Mouse (Mus musculus): Measurements from ENCODE around the gene Nalcn.
A peak's percentile ranks its signal among the peaks of the same experiment; 100 is the strongest.

Gene Nalcn

GRCm38 (mm10) chr14:123488575-123489207 is 138.3 kb downstream of the Nalcn start:
- DNase-seq, result no peak

DNA sequence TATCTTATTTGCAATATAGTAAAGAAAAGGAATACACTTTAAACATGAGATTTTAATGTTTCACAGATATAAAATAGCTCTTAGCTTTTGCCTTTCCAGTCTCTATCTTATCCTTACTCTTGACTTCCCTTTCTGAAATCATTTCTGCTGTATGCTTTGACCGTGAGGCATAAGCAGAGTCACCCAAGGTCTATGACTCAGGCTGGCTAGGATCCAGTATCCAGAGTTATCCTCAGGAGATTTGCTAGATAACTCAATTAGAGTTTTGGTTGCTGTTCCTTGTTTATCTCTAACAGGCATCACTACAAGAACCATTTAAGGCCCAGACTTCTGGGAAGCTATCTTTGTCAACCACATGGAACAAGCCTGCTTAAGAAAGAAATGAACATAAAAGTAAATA is 164.9 kb downstream of the Nalcn start:
- DNase-seq, result no peak

DNA sequence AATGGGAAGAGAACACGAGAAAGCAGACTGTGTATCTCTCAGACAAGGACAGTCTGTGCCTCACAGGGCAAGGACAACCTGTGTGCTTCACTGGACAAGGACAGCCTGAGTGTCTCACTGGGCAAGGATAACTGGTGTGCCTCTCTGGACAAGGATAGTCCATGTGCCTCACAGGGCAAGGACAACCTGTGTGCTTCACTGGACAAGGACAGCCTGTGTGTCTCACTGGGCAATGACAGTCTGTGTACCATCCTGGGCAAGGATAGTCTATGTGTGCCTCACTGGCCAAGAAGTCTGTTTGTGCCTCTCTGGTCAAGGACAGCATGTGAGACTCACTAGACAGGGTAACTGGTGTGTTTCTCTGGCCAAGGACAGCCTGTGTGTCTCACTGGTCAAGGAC is 180.9 kb downstream of the Nalcn start:
- no peak for DNase-seq

GRCm38 (mm10) chr14:123435542-123435941 is 191.4 kb downstream of the Nalcn start:
- DNase-seq, result no peak

- no peak for DNase-seq
These were observed 250.6 kb downstream of the Nalcn start for GRCm38 (mm10) chr14:123376167-123376855.

DNA sequence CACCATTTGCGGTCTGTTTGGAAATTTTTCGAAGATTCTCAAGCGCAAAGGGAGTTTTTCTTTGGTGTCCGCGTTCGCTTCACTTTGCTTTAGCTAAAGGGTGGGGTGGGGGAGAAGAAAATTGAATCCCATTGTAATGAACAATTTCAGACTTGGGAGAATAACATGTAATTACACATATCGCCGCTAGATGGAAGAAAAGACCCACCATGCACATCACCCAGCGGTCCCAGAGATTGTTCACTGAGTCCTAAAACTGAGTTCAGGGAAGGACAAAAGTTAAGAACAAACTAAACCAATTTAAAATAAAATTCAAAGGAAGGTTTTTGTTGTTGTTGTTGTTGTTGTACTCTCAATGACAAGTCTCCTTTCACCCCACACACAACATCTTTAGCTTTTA is 255.4 kb downstream of the Nalcn start:
- DNase-seq, result no peak

- no peak for DNase-seq
These were observed 267.3 kb downstream of the Nalcn start for GRCm38 (mm10) chr14:123359691-123360090.

GRCm38 (mm10) chr14:123352973-123353372 is 274.0 kb downstream of the Nalcn start:
- peak; percentile 31 for DNase-seq

DNA sequence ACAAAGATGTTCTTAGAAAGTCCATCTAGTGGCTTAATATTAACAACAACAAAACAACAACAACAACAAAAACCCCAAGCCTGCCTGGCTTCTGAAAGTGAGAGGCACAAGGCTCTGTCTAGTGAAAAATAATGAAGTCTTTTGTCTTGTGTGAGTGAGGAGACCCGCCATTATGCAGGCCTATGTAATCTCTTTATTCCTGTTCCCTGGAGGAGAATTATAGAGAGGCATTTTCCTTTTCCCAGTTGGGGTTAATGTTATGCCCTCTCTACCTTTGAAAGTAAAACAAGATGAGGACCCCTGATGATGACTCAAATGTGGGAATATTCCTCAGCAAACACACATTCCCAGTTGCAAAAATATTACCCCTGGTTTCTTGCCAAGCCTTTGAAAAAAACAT is 295.1 kb downstream of the Nalcn start:
- DNase-seq, result no peak

GRCm38 (mm10) chr14:123314369-123314768 is 312.6 kb downstream of the Nalcn start:
- no peak for DNase-seq

DNA sequence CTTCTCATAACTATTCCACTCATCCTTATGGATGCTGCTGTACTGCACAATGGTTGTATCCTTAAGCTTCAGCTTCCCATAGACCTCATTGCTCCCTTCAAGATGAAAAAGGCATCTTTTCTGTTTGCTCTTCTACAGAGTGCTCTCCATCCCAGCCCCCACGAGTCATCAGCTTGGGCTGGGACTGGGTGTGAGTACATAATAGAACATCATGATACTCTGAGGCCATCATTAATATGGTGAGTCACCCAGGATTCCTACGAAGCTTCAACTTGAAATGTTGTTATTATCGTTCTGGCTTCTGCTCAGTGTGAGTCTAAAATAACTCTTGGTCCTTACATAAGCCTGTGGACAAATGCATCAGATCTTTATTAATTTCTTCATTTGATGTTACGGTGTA is 314.6 kb downstream of the Nalcn start:
- no peak for DNase-seq

DNA sequence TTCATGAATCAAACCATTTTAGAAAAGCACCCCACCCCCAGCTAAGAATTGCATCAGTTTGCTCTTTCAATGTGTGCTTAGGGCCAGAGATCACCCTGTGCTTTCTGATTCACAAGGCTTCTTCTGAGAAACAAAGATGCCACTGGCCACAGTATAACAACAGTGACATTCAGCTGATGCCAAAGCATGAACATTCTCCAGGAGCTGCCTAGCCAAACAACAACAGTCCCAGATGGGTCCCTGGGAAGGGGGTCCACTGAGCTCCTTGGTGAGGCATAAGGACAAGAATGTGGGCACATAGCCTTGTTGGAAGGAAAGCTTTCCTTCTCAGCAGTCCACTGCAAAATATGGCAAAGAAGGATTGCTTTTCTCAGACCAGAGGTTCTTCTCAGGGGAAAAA is 330.9 kb downstream of the Nalcn start:
- DNase-seq, result no peak

GRCm38 (mm10) chr14:123291118-123292007 is 335.6 kb downstream of the Nalcn start:
- DNase-seq, result no peak

DNA sequence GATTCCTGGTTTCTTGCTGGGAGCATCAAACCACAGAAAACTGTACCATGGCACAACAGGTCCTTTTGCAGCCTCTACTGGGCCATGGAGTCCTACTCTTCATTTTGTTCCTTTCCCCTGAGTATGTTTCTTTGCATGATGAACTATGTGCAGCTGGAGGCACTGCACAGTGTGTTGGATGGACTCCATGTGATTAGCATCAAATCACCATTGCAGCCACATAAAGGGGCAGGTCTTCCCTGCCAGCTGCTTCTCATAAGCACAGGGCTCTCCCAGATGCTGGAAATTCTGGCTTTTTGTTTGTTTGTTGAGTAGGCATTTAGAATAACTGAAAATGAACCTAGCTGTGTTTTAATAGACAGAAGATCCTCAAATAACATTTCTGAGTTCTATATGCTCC is 344.8 kb downstream of the Nalcn start:
- DNase-seq, result no peak

GRCm38 (mm10) chr14:123272121-123272520 is 354.8 kb downstream of the Nalcn start:
- DNase-seq, result no peak

DNA sequence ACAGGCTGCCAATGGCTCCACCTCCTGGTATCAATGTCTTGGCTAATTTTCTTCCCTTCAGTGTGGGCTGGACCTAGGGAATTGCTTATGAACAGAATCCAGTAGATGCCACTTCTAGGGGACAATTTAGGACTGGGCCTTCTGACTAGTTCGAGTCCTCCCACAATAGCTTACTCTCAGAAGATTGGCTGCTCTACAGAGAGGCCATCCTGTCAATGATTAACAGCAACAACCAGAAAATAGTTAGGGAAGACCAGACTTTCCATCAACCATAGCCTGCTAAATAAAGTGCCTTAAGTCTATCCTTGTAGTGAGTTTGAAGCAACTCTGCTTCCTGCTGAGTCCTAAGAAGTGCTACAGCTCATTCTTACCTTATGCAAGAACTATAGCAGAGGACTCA is 386.2 kb downstream of the Nalcn start:
- DNase-seq, result no peak

DNA sequence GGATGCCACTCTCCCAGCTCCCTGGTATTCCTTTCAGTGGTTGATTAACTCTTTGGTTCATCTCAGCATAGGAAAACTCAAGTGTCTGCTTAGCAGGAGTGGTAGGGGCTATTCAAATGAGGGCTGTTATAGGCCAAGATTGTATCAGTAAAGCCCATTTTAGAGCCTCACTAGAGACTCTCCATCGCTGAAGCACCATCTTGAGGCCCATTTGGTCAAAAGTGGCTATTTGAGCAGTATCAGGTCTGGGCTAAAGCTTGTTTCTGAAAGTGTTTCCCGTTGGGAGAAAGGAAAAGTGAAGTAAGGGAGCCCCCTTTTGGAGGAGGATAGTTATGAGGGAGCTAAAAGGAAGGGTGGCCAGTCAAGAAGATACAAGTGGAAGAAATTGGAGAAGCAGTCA is 387.0 kb downstream of the Nalcn start:
- no peak for DNase-seq

DNA sequence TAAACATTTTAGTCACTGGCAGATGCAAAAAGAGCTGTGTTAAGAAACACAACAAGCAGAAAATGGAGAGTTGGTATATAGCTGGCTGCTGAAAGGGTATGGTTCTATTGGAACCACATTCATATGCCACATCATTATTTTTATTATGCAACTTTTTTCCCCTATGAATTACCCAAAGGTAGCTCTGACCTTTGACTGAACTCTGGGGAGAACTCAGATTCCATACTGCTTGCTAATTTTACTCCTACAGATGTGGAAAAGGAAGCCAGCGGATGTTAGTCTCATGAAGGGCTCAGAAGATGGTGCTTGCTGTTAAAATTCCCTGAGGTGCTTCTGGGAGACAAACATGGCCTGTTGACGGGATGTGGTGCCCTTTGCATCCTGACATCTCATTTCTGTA is 389.9 kb downstream of the Nalcn start:
- no peak for DNase-seq

DNA sequence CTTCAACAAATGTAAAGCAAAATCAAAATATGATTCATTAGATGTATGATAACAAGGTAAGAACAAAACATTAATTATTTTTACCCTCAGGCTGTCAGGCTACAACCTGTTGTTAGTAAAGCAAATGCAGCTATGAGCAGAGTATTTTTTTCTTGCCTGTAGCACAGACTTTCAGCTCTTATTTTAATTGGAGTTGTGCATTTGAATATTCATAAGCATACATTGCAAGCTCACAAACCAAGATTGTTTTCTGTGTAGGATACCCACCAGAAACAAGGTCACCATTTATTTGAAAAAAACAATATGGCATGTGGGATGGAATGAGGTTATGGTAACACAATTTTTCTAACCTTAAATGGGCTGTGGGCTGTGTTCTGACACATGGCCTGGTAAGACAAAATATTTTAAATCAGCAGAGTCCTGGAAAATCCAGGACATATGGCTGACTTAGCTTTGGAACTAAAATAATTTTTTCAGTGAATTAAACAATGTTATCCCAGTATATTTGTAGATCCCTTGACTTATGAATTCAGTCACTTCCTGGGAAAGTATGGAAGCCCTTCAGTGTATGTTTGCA is 394.2 kb downstream of the Nalcn start:
- DNase-seq, result no peak

Measured in thymus, postnatal 4 days (tissue).